Mouse (Mus musculus) myocyte (in vitro differentiated cells): ENCODE results near the gene Aaas. TPM values are rescaled to one million over a fixed set of nuclear protein-coding genes. Genes with fewer than 3 reads are reported as not detected.
A peak's percentile ranks its signal among the peaks of the same experiment; 100 is the strongest.
"Not testable (repeated sequence)": the region's sequence is repeated elsewhere in the genome, so short reads cannot be mapped to it uniquely, and the experiment has no call there.

Experiments
- H3K27me3 ChIP-seq: one replicate; pipeline ENCODE4 v1.6.1; 2011; ENCODE audit not compliant: control insufficient read depth, insufficient read depth, insufficient read length
- H3K36me3 ChIP-seq: one replicate; pipeline ENCODE4 v1.6.1; 2011; ENCODE audit not compliant: control insufficient read depth, insufficient read depth
- H3K4me2 ChIP-seq: one replicate; pipeline ENCODE4 v1.6.1; 2011; ENCODE audit warnings: low read depth, control low read depth
- H3K4me3 ChIP-seq: one replicate; pipeline ENCODE4 v1.5.1; 2011; ENCODE audit warnings: mild to moderate bottlenecking, control low read depth, moderate library complexity
- H3K79me2 ChIP-seq: one replicate; pipeline ENCODE4 v1.6.1; 2011; ENCODE audit not compliant: control insufficient read depth, insufficient read depth
- H3ac ChIP-seq: one replicate; pipeline ENCODE4 v1.6.1; 2011; ENCODE audit not compliant: control insufficient read depth, insufficient read length
- CEBPB ChIP-seq: IDR thresholded peaks from 2 replicates; pipeline ENCODE4 v1.6.1; 2011; ENCODE audit warnings: mild to moderate bottlenecking, moderate library complexity; ENCODE audit not compliant: poor library complexity, insufficient read depth, severe bottlenecking
- E2F4 ChIP-seq: IDR thresholded peaks from one replicate; pipeline ENCODE4 v1.6.1; 2011; ENCODE audit warnings: mild to moderate bottlenecking, control low read depth, moderate library complexity; ENCODE audit not compliant: insufficient read depth
- MAX ChIP-seq: IDR thresholded peaks from one replicate; pipeline ENCODE4 v1.6.1; 2011; ENCODE audit warnings: low read depth, mild to moderate bottlenecking, control low read depth
- MYOD1 ChIP-seq, 3 experiments: IDR thresholded peaks; one replicate each; pipeline ENCODE4 v1.6.1; 2011; ENCODE audit warnings: control low read depth in 2 of 3, low read depth in 2 of 3, mild to moderate bottlenecking in 2 of 3, moderate library complexity in 1 of 3; ENCODE audit not compliant: insufficient read length in 2 of 3, control insufficient read depth in 1 of 3
- MYOG ChIP-seq, 3 experiments: IDR thresholded peaks; one replicate each; pipeline ENCODE4 v1.6.1; 2011; ENCODE audit warnings: control low read depth in 2 of 3, low read depth in 2 of 3, mild to moderate bottlenecking in 2 of 3; ENCODE audit not compliant: insufficient read length in 2 of 3, control insufficient read depth in 1 of 3, insufficient read depth in 1 of 3
- POLR2A ChIP-seq: IDR thresholded peaks from one replicate; pipeline ENCODE4 v1.6.1; 2011; ENCODE audit warnings: low read depth, mild to moderate bottlenecking, control low read depth, moderate library complexity; ENCODE audit not compliant: insufficient read length
- POLR2AphosphoS2 ChIP-seq: IDR thresholded peaks from one replicate; pipeline ENCODE4 v1.6.1; 2011; ENCODE audit warnings: low read depth, control low read depth; ENCODE audit not compliant: insufficient read length
- REST ChIP-seq: IDR thresholded peaks from one replicate; pipeline ENCODE4 v1.6.1; 2011; ENCODE audit warnings: mild to moderate bottlenecking, control low read depth, moderate library complexity; ENCODE audit not compliant: insufficient read depth, insufficient read length
- SRF ChIP-seq: IDR thresholded peaks from one replicate; pipeline ENCODE4 v1.6.1; 2011; ENCODE audit warnings: low read depth; ENCODE audit not compliant: control insufficient read depth, insufficient read length
- TCF12 ChIP-seq: IDR thresholded peaks from one replicate; pipeline ENCODE4 v1.6.1; 2011; ENCODE audit warnings: mild to moderate bottlenecking, control low read depth; ENCODE audit not compliant: poor library complexity, insufficient read depth, severe bottlenecking
- TCF3 ChIP-seq: IDR thresholded peaks from one replicate; pipeline ENCODE4 v1.6.1; 2011; ENCODE audit warnings: low read depth, control low read depth; ENCODE audit not compliant: insufficient read length
- USF1 ChIP-seq: IDR thresholded peaks from one replicate; pipeline ENCODE4 v1.6.1; 2011; ENCODE audit warnings: low read depth, mild to moderate bottlenecking, control low read depth, moderate library complexity
- polyA plus RNA-seq: library from polyadenylated mRNA; unstranded; fragments of >200 nt; fragmentation: generic; extraction: Trizol; gene quantifications from one replicate; pipeline ENCODE4 v1.2.1, GENCODE M21; 2012; ENCODE audit warnings: missing spikeins

Gene Aaas
- polyA plus RNA-seq, 1 experiment, result 57.5 TPM

GRCm38 (mm10) chr15:102339612-102340011 is 11.0 kb downstream of the Aaas start:
- peaks cover 45% of the 10 kb centered on the region for H3K36me3 ChIP-seq
- no peak overlapping the region for H3ac ChIP-seq
- no peak overlapping the region for H3K4me3 ChIP-seq
- no peaks in the 10 kb centered on the region for H3K79me2 ChIP-seq
- H3K4me2 ChIP-seq, result no peak overlapping the region
- TF ChIP-seq CEBPB (no peak), MAX (no peak), MYOG (IDR thresholded peaks at IDR 0.05; ENCODE audit: control insufficient read depth in 1 of 3, insufficient read depth in 1 of 3, insufficient read length in 2 of 3, low read depth in 2 of 3) (no peak), USF1 (no peak), TCF3 (no peak), REST (no peak), POLR2A (no peak), E2F4 (no peak), POLR2AphosphoS2 (no peak), SRF (no peak), TCF12 (no peak), MYOD1 (IDR thresholded peaks at IDR 0.05; ENCODE audit: control insufficient read depth in 1 of 3, insufficient read length in 2 of 3, low read depth in 2 of 3) (no peak)
- no peaks in the 10 kb centered on the region for H3K27me3 ChIP-seq

GRCm38 (mm10) chr15:102336946-102337345 is 13.6 kb downstream of the Aaas start:
- Histone ChIP-seq H3K4me2 (no peak overlapping the region), H3K4me3 (no peak overlapping the region), H3K27me3 (no peaks in the 10 kb centered on the region), H3ac (no peak overlapping the region), H3K79me2 (peaks cover 22% of the 10 kb centered on the region), H3K36me3 (peaks cover 54% of the 10 kb centered on the region)
- TF ChIP-seq USF1, result no peak
- no peak for TF ChIP-seq POLR2AphosphoS2
- TF ChIP-seq REST, result no peak
- no peak for TF ChIP-seq CEBPB
- TF ChIP-seq MAX, result no peak
- no peak for TF ChIP-seq SRF
- TF ChIP-seq E2F4, result no peak
- no peak for TF ChIP-seq TCF3
- TF ChIP-seq TCF12, result no peak
- no peak for TF ChIP-seq MYOD1 (IDR thresholded peaks at IDR 0.05; ENCODE audit: control insufficient read depth in 1 of 3, insufficient read length in 2 of 3, low read depth in 2 of 3)
- TF ChIP-seq POLR2A, result no peak

GRCm38 (mm10) chr15:102335925-102336324 is 14.6 kb downstream of the Aaas start:
- H3K27me3 ChIP-seq, H3K4me3 ChIP-seq: not testable (repeated sequence)
- H3K36me3 ChIP-seq, result peaks cover 54% of the 10 kb centered on the region

GRCm38 (mm10) chr15:102335254-102335653 is 15.3 kb downstream of the Aaas start:
- H3K79me2 ChIP-seq, result peaks cover 26% of the 10 kb centered on the region
- H3K4me2 ChIP-seq, result no peak overlapping the region
- no peak overlapping the region for H3ac ChIP-seq
- TF ChIP-seq REST (peak; percentile 71), MYOG (IDR thresholded peaks at IDR 0.05; ENCODE audit: control insufficient read depth in 1 of 3, insufficient read depth in 1 of 3, insufficient read length in 2 of 3, low read depth in 2 of 3) (no peak)
- no peaks in the 10 kb centered on the region for H3K27me3 ChIP-seq
- no peak overlapping the region for H3K4me3 ChIP-seq
- H3K36me3 ChIP-seq, result peaks cover 59% of the 10 kb centered on the region

More at GRCm38 (mm10) chr15:102335925-102336324, 14.6 kb downstream of the Aaas start:
- H3ac ChIP-seq, H3K4me2 ChIP-seq: not testable (repeated sequence)
- H3K79me2 ChIP-seq, result peaks cover 26% of the 10 kb centered on the region

GRCm38 (mm10) chr15:102331610-102332015 is 19.0 kb downstream of the Aaas start, which contains the start of gene Myg1:
Gene Myg1 (plus strand): TSS chr15:102331709.
- peaks cover 43% of the 10 kb centered on the region for H3K36me3 ChIP-seq

More at GRCm38 (mm10) chr15:102331610-102332015, 19.0 kb downstream of the Aaas start, which contains the start of gene Myg1:
- Histone ChIP-seq H3K4me3 (peak within 1 kb of the TSS; percentile 63), H3K27me3 (no peaks in the 10 kb centered on the region), H3K79me2 (peaks cover 34% of the 10 kb centered on the region), H3ac (peak within 1 kb of the TSS; percentile 13), H3K4me2 (peak within 1 kb of the TSS; percentile 93)
- TF ChIP-seq SRF (peak; percentile 69), REST (no peak), MYOG (IDR thresholded peaks at IDR 0.05; ENCODE audit: control insufficient read depth in 1 of 3, insufficient read depth in 1 of 3, insufficient read length in 2 of 3, low read depth in 2 of 3) (no peak), POLR2AphosphoS2 (peak; percentile 97), MYOD1 (IDR thresholded peaks at IDR 0.05; ENCODE audit: control insufficient read depth in 1 of 3, insufficient read length in 2 of 3, low read depth in 2 of 3) (peak in 1 of 3 experiments; percentile 8), E2F4 (peak; percentile 65), TCF3 (no peak), MAX (peak; percentile 18), POLR2A (peak; percentile 77), TCF12 (no peak)
